Mouse (Mus musculus) adrenal gland, postnatal 36 days (tissue): ENCODE results near the gene Atp10b. TPM values are rescaled to one million over a fixed set of nuclear protein-coding genes. Genes with fewer than 3 reads are reported as not detected.

ENCODE experiments used
- total RNA-seq, 2 experiments: library from RNA; stranded (reverse); gene quantifications; 2 replicates each; pipeline ENCODE4 v1.2.3; 2021

Gene Atp10b
- total RNA-seq, 2 experiments from 2014 or later = 0.07 to 0.10 TPM

Other genes with a start within 250 kb of the Atp10b start
- gene Gm9972, start 114.1 kb upstream of the Atp10b start, total RNA-seq = not detected